In genomic region chr9:32986836-32987673, GRCm38 (mm10) we compare ENCODE assay signal across 9 mouse cellular contexts.
DNase-seq lines count a peak whose midpoint lies in the region; ATAC-seq and TF ChIP-seq lines count a peak whose summit lies in the region.
"Had no signal": no experiment of that assay in that cellular context is flagged by ENCODE, and none has a peak within 500 bp of the region (broad histone marks: within the 10 kb centered on the region; RNA-seq: fewer than 3 reads in every experiment).

No protein-coding gene starts in this region.

- DNase-seq in lung, postnatal 10 days, result peak; percentile 8
- no peak for DNase-seq in lung, postnatal 0 days (ENCODE audit: low spot score)
- peak; percentile 98 for DNase-seq in embryonic facial prominence, embryonic 11.5 days (ENCODE audit: low spot score)
- peak; percentile 89 for DNase-seq in mesoderm, embryonic 11.5 days (ENCODE audit: low read depth, low spot score)
- no peak for DNase-seq in left cerebral cortex, adult 9 months (ENCODE audit: low spot score in 2 of 2)
- DNase-seq in liver, embryonic 11.5 days (ENCODE audit: low spot score), result no peak

- no peak overlapping the region for H3K27ac ChIP-seq in lung, postnatal 0 days (ENCODE audit: low read length)
- H3K27ac ChIP-seq in embryonic facial prominence, embryonic 11.5 days (replicated peaks; ENCODE audit: low read depth, low read length), result peak overlapping the region; percentile 87
- peak overlapping the region; percentile 60 for H3K27ac ChIP-seq in heart, embryonic 12.5 days (ENCODE audit: poor library complexity, severe bottlenecking)
- H3K27ac ChIP-seq in liver, embryonic 11.5 days (ENCODE audit: low read depth, low read length), result no peak overlapping the region; the same call in 1 of the 2 replicates
- H3K27ac ChIP-seq: layer of hippocampus, adult 2 months had no signal

- no peak overlapping the region for H3K4me3 ChIP-seq in lung, postnatal 0 days (ENCODE audit: low read depth, low read length)
- no peak overlapping the region for H3K4me3 ChIP-seq in embryonic facial prominence, embryonic 11.5 days (ENCODE audit: low read depth, low read length)
- H3K4me3 ChIP-seq in heart, embryonic 12.5 days, result no peak overlapping the region
- no peak overlapping the region for H3K4me3 ChIP-seq in liver, embryonic 11.5 days (ENCODE audit: low read depth, low read length)
- H3K4me3 ChIP-seq: layer of hippocampus, adult 2 months had no signal

- WGBS in lung, postnatal 0 days, result 43% methylated on average over 9 of the region's 9 CpGs
- WGBS in embryonic facial prominence, embryonic 11.5 days, result 22% methylated on average over 9 of the region's 9 CpGs
- 37% methylated on average over 9 of the region's 9 CpGs for WGBS in heart, embryonic 12.5 days
- 42% methylated on average over 9 of the region's 9 CpGs for WGBS in liver, embryonic 11.5 days

- no peaks in the 10 kb centered on the region; the same call in 1 of the 2 replicates for H3K4me1 ChIP-seq in lung, postnatal 0 days (ENCODE audit: insufficient read depth, low read depth, low read length)
- no peaks in the 10 kb centered on the region for H3K4me1 ChIP-seq in embryonic facial prominence, embryonic 11.5 days (ENCODE audit: control insufficient read depth, insufficient read depth, low read length)
- H3K4me1 ChIP-seq in heart, embryonic 12.5 days (replicated peaks), result 0 out of 2 replicates have a peak, but pooled peaks cover 4% of the 10 kb centered on the region
- no peaks in the 10 kb centered on the region for H3K4me1 ChIP-seq in liver, embryonic 11.5 days (replicated peaks; ENCODE audit: control insufficient read depth, insufficient read depth, low read length)

- H3K9me3 ChIP-seq in lung, postnatal 0 days (ENCODE audit: low read length), result no peaks in the 10 kb centered on the region
- H3K9me3 ChIP-seq in embryonic facial prominence, embryonic 11.5 days (replicated peaks; ENCODE audit: control insufficient read depth, low read length), result no peaks in the 10 kb centered on the region
- no peaks in the 10 kb centered on the region for H3K9me3 ChIP-seq in heart, embryonic 12.5 days (replicated peaks)
- no peaks in the 10 kb centered on the region for H3K9me3 ChIP-seq in liver, embryonic 11.5 days (ENCODE audit: control insufficient read depth, low read length)
- H3K9me3 ChIP-seq: G1E had no signal

- H3K4me2 ChIP-seq in lung, postnatal 0 days (replicated peaks; ENCODE audit: low read depth, low read length), result no peak overlapping the region
- H3K4me2 ChIP-seq in embryonic facial prominence, embryonic 11.5 days (ENCODE audit: low read depth, low read length), result peak overlapping the region; percentile 23
- no peak overlapping the region for H3K4me2 ChIP-seq in heart, embryonic 12.5 days
- no peak overlapping the region for H3K4me2 ChIP-seq in liver, embryonic 11.5 days

- TF ChIP-seq CTCF in lung, postnatal 0 days (IDR thresholded peaks at IDR 0.05), result no peak

- no peak for TF ChIP-seq EP300 in lung, postnatal 0 days (IDR thresholded peaks at IDR 0.05)

- no peaks in the 10 kb centered on the region for H3K36me3 ChIP-seq in lung, postnatal 0 days (ENCODE audit: insufficient read depth, low read length)
- H3K36me3 ChIP-seq in embryonic facial prominence, embryonic 11.5 days (replicated peaks; ENCODE audit: control insufficient read depth, insufficient read depth, low read depth, low read length), result no peaks in the 10 kb centered on the region
- no peaks in the 10 kb centered on the region for H3K36me3 ChIP-seq in heart, embryonic 12.5 days
- no peaks in the 10 kb centered on the region for H3K36me3 ChIP-seq in liver, embryonic 11.5 days (ENCODE audit: control insufficient read depth, insufficient read depth, low read length)
- H3K36me3 ChIP-seq: G1E had no signal

- no peak overlapping the region for H3K9ac ChIP-seq in lung, postnatal 0 days (replicated peaks; ENCODE audit: low read depth)
- peak overlapping the region; percentile 57 for H3K9ac ChIP-seq in embryonic facial prominence, embryonic 11.5 days (replicated peaks; ENCODE audit: low read length)
- H3K9ac ChIP-seq in heart, embryonic 12.5 days, result no peak overlapping the region
- no peak overlapping the region for H3K9ac ChIP-seq in liver, embryonic 11.5 days (ENCODE audit: low read depth, low read length)

- ATAC-seq in lung, postnatal 0 days, result no peak
- ATAC-seq in embryonic facial prominence, embryonic 11.5 days (replicated peaks; ENCODE audit: insufficient number of reproducible peaks, low FRiP score, low TSS enrichment, low read depth), result peak; percentile 93
- peak; percentile 51; the same call in 1 of the 2 replicates for ATAC-seq in heart, embryonic 12.5 days (ENCODE audit: insufficient number of reproducible peaks, low FRiP score)
- ATAC-seq in liver, embryonic 11.5 days (replicated peaks; ENCODE audit: low FRiP score), result no peak

- no peaks in the 10 kb centered on the region for H3K27me3 ChIP-seq in lung, postnatal 0 days (replicated peaks; ENCODE audit: insufficient read depth, low read length)
- no peaks in the 10 kb centered on the region for H3K27me3 ChIP-seq in embryonic facial prominence, embryonic 11.5 days (ENCODE audit: control insufficient read depth, insufficient read depth, low read length)
- H3K27me3 ChIP-seq in heart, embryonic 12.5 days (replicated peaks), result no peaks in the 10 kb centered on the region
- no peaks in the 10 kb centered on the region for H3K27me3 ChIP-seq in liver, embryonic 11.5 days (replicated peaks; ENCODE audit: control insufficient read depth, insufficient read depth, low read length)

Comparison
In these comparisons a context has a peak if more than half of its experiments do, and no peak if none do; other contexts are left out.
1. DNase-seq: peak in lung, postnatal 10 days (single experiment), embryonic facial prominence, embryonic 11.5 days (single experiment) and mesoderm, embryonic 11.5 days (single experiment); none in lung, postnatal 0 days (single experiment), left cerebral cortex, adult 9 months (0 of 2) and liver, embryonic 11.5 days (single experiment).
2. ATAC-seq: peak in embryonic facial prominence, embryonic 11.5 days (single experiment) and heart, embryonic 12.5 days (single experiment); none in lung, postnatal 0 days (single experiment) and liver, embryonic 11.5 days (single experiment).
3. H3K27ac ChIP-seq: peak in embryonic facial prominence, embryonic 11.5 days (single experiment) and heart, embryonic 12.5 days (single experiment); none in lung, postnatal 0 days (single experiment) and liver, embryonic 11.5 days (single experiment).